Mouse (Mus musculus) induced T-regulatory cell, adult 2 months (primary cell): ENCODE data around the gene Dscaml1.

Experiments used
- DNase-seq: peaks from one replicate; pipeline ENCODE4 v3.0.0-alpha.2; 2012; ENCODE audit warnings: low read depth

The Dscaml1 gene

GRCm38 (mm10) chr9:45570346-45570745 lies 143.9 kb downstream of the Dscaml1 start:
- no peak for DNase-seq

DNA sequence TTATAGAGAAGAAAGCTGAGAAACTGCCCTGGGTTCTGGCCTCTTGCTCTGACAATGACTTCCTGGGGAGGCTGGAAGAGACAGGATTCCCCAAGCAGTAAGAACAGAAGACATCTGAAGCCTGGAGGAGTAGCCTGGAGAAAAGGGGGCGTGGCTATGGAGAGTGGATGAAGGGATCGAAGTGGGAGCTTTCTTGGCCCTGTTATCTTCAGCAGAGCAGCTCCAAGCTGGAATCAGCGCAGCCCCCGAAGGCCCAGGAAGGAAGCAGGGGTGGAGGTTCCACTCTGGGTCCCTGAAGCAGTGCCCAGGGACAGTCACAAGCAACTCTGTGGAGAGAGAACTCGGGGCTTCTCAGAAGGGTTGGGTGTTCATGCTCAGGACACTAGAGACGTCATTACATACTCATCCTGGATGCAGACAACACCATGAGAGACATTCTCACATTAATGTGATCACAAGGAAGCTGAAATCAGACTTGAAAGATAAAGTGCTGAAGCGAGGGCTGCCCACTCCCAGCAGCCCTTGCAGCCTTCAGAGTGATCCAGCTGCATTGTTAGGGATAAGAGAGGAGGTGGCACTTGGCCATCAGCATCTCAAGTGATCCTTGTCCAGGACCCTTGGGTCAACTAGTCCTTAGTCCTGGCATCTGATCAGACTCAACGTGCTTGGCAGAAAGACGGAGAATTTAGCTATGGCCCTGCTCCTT lies 146.5 kb downstream of the Dscaml1 start:
- DNase-seq, result no peak

GRCm38 (mm10) chr9:45573493-45573815 lies 147.0 kb downstream of the Dscaml1 start:
- no peak for DNase-seq

GRCm38 (mm10) chr9:45574021-45574420 lies 147.6 kb downstream of the Dscaml1 start:
- DNase-seq, result no peak

GRCm38 (mm10) chr9:45580069-45580795 lies 153.8 kb downstream of the Dscaml1 start:
- no peak for DNase-seq

DNA sequence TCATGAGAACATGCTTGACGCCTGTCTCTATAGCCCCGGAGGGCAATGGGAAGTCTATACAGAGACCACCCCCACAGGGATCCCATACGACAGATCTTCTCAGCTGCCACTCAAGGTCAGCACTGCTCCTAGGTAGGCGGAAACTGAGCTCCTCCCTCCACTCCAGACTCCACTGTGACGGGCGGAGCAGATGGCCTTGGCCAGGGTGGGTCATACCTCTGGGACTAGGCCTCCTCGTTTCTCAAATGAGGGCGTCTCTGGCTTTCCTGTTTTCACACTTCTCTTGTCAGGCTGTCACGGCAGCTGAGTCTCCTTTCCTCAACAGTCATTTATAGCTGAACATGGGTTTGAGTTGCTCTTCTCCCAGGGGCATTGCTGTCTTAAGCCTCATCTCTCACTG lies 160.0 kb downstream of the Dscaml1 start:
- DNase-seq, result no peak

DNA sequence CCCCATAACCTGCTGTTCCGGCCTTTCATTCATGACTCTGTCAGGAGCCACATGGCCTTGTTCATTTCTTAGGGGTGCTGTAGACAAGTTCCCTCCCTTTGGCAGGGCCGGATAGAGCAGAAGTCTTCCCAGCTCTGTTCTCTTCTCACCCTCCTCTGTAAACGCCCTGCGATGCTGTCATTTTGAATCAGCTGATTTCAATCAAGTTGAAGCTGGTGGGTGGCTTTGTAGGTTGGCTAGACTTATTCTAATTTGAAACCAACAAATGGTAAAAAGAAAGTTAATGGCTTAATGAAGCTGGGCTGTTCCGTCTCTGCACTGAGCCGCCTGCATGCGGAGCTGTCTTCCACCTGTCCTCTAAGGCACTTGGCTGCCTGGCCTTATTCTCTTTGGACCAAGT lies 161.3 kb downstream of the Dscaml1 start:
- no peak for DNase-seq

DNA sequence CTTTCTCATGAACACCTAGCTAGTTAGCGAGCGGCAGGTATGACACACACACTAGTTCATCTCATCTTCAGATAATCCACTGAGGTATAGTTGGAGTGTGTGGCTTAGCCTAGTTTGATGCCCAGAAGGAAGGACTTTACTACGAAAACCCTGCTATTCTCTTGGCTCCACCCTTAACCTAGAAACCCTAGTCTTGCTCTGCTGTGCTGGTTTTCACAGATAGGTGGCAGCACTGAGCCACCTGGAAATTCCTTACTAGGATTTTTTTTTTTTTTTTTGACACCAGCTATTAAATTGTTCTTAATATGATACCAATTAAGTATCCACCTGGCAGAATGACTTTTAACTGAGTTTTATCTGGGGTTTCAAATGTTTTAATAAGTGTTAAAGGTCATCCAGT lies 163.4 kb downstream of the Dscaml1 start:
- DNase-seq, result peak; percentile 60

- DNase-seq, result no peak
These were observed 164.6 kb downstream of the Dscaml1 start for GRCm38 (mm10) chr9:45591061-45591460.

GRCm38 (mm10) chr9:45592374-45592773 lies 165.9 kb downstream of the Dscaml1 start:
- DNase-seq, result no peak

GRCm38 (mm10) chr9:45598117-45598516 lies 171.7 kb downstream of the Dscaml1 start:
- DNase-seq, result no peak

DNA sequence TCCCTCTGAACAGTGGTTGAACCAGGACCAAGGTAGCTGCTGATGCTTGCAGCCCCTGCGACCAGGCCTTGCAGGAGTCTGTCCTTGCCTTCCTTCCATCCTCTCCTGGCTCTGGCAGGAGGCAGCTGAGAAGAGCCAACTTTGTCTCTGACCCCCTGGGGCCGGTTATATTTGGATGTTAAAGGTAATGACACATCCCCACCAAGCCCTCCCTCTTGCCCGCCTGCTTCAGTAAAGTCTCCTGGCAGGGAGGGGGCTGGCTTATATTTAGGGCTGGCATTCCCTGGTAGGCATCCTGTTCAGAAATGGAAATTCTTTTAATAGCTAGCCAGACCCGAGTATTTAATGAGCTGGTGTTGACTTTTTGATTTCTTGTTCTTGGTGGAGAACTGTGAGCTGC lies 172.9 kb downstream of the Dscaml1 start:
- DNase-seq, result no peak

- no peak for DNase-seq
These were observed 180.9 kb downstream of the Dscaml1 start for GRCm38 (mm10) chr9:45607337-45607736.

- DNase-seq, result no peak
These were observed 181.9 kb downstream of the Dscaml1 start for GRCm38 (mm10) chr9:45608097-45609031.

DNA sequence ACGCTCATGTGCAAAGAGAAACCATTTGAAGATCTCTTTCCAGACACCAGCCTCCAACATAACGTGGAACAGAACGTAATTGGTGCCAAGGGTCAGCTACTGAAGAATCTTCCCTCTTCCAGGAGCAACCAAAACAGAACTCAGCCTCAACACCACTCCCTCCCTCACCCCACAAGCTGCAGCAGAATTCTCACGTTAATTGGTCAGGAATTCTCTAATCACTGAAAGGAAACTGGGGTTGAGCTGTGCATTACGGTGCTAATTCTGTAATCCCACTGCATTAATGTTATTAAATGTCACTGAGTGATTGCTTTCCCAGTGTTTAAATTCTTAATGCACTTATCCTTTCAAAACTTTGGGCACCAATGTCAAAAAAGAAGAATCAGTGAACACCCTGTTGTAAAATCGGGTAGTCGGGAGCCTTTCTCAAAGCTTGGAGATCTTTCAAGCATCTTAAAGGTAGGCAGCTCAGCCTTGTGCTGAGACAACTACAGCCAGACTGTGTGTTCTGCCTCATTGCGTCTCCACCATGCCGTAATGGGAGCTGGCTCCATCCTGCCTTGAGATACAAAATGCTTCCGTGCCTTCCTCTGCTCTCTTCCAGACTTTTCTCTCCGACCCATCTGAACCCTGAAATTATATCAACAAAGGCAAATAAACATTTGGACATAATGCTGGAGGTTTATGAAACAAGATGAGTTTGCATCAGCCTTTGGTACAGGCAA lies 184.1 kb downstream of the Dscaml1 start:
- no peak for DNase-seq

DNA sequence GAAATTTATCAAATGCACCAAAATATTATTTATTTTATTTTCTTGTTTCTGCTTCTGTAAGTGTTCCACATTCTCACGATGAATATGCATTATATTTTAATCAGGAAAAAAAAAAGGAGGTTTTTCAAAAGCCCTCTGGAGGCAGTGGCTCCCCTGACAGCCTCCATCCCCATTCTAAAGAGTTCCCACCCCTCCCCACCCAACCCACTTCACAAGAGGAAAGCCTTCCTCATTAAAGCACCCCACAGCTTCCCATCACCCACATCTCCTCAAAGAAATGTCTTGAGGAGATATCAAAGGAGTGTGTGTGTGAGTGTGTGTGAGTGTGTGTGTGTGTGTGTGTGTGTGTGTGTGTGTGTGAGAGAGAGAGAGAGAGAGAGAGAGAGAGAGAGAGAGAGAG lies 188.2 kb downstream of the Dscaml1 start:
- no peak for DNase-seq

- DNase-seq, result no peak
These were observed 191.5 kb downstream of the Dscaml1 start for GRCm38 (mm10) chr9:45617889-45618288.

DNA sequence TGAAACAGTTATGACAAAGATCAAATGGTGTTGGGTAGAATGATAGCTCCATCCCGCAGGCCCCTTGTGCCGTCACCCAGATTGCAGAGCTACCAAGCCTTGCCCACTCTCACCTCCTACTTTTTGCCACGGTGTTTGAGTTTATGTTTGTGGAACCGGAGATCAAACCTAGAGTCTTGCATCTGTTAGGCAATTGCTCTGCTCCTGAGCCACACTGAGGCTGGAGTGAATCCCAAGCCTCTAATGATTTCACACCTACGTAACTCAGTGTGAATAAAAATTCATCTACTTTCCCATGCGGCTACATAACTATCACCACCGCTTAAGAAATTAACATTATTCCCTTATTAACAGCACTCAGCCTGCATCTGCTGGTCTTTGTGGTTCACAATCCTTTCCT lies 192.0 kb downstream of the Dscaml1 start:
- no peak for DNase-seq

- no peak for DNase-seq
These were observed 193.6 kb downstream of the Dscaml1 start for GRCm38 (mm10) chr9:45620049-45620448.

DNA sequence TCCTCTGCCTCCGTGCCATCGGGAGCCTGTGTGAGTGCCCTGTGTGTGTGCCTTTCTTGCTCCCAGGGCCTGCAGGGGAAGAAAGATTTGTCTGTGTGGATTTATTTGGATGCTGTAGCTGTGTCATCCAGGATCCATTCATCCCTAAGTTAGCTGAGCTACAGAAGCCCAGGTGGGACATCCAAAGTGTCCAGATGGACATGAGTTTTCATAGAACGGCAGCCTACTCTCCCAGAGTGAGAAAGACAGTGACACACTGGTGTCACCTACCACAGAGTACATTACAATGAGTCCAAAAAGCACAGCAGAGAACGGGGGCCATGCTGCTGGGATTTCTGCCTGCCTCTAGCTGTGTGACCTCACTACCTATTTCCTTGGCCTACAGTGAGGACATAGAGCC lies 194.5 kb downstream of the Dscaml1 start:
- no peak for DNase-seq

GRCm38 (mm10) chr9:45625889-45626446 lies 199.5 kb downstream of the Dscaml1 start:
- DNase-seq, result no peak

DNA sequence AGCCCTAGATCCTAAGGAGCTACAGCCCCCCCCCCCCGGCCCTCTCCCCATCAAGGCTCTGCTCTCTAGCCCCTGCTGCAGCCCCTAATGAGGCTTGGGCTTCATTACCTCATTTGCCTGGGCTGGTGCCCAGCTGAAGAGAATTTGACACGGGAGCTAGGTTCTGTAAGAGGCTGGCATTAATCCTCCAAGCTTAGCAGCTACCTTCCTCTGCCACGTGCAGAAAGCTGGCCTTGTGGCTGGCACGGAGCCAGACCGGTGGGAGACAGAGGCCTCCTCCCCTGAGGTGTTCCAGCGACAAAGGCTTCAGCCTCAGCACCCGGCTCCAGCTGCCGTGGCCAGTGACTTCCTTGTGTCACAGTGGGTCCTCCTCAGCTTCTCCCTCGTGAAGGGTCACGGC lies 206.1 kb downstream of the Dscaml1 start:
- DNase-seq, result no peak
